ENCODE assay signal across 8 mouse cellular contexts in the genomic region with DNA sequence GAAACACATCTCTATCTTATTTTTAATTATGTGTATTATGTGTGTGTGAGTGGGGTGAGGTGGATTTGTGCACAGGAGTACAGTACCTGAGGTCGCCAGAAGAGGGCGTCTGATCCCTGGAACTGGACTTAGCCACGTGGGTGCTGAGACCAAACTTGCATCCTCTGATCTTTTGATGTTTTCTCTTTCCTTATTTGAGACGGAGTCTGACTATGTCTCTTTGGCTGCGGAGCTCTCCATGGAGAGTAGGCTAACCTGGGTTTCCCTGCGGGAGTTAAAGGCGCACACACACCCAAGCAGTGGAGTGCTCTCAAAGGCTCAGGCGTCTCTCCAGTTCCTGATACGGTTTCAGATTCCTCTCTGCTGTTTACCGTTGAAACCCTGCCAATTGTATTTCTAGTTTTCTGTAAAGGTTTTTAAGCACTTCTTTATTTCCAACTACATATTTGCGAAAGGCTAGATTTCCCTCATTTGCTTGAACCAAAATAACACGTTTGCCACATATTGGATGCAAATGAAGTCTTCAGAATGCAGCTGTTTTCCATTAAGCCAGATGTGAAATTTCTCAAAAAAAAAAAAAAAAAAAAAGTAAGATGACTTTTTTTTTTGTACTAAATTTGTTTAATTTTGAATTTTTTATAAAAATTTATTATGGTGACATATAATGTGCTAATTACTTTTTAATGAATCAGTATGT. TPM values are rescaled to one million over a fixed set of nuclear protein-coding genes. Genes with fewer than 3 reads are reported as not detected.
DNase-seq lines count a peak whose midpoint lies in the region; ATAC-seq and TF ChIP-seq lines count a peak whose summit lies in the region.

No protein-coding gene starts in this region.

- H3K4me2 ChIP-seq in hindbrain, embryonic 12.5 days (replicated peaks), result peak overlapping the region; percentile 33

- ATAC-seq in G1E (ENCODE audit: extremely low read depth, insufficient number of reproducible peaks, low FRiP score, poor library complexity, severe bottlenecking), result no peak
- ATAC-seq in hindbrain, embryonic 12.5 days (ENCODE audit: low FRiP score), result 0 out of 2 replicates have a peak, but pooled peaks have one; percentile 46

- 17% methylated on average over 12 of the region's 12 CpGs for WGBS in hindbrain, embryonic 12.5 days

- no peak overlapping the region for H3K4me3 ChIP-seq in G1E (ENCODE audit: low read depth, low read length)
- no peak overlapping the region for H3K4me3 ChIP-seq in hindbrain, embryonic 12.5 days

- no peak overlapping the region for H3K9ac ChIP-seq in hindbrain, embryonic 12.5 days

- no peaks in the 10 kb centered on the region for H3K27me3 ChIP-seq in G1E (ENCODE audit: insufficient read depth, low read length)
- H3K27me3 ChIP-seq in hindbrain, embryonic 12.5 days, result no peaks in the 10 kb centered on the region

- peak; percentile 62 for TF ChIP-seq CTCF in G1E (IDR thresholded peaks at IDR 0.05; ENCODE audit: low read depth, low read length)

- no peaks in the 10 kb centered on the region; the same call in 1 of the 2 replicates for H3K4me1 ChIP-seq in G1E (ENCODE audit: insufficient read depth, low read depth, low read length)
- no peaks in the 10 kb centered on the region for H3K4me1 ChIP-seq in hindbrain, embryonic 12.5 days

- no peaks in the 10 kb centered on the region for H3K36me3 ChIP-seq in G1E (replicated peaks)
- no peaks in the 10 kb centered on the region for H3K36me3 ChIP-seq in hindbrain, embryonic 12.5 days

- DNase-seq in G1E (ENCODE audit: low spot score), result no peak
- DNase-seq in cerebellum, adult 8-10 months, result peak; percentile 70
- DNase-seq in frontal cortex, postnatal 10 days (ENCODE audit: low spot score in 2 of 2), result peak; percentile 44 to 75
- DNase-seq in layer of hippocampus, postnatal 14 days (ENCODE audit: low spot score in 2 of 2), result peak; percentile 80 to 81
- DNase-seq in lung, postnatal 14 days, result peak; percentile 86
- peak; percentile 13 for DNase-seq in retina, adult 2 months (ENCODE audit: low read depth, low spot score)
- peak; percentile 86 for DNase-seq in thymus, postnatal 25 days

- no peak overlapping the region for H3K27ac ChIP-seq in hindbrain, embryonic 12.5 days

- 0 out of 2 replicates have a peak, but pooled peaks cover 3% of the 10 kb centered on the region for H3K9me3 ChIP-seq in G1E (replicated peaks)
- H3K9me3 ChIP-seq in hindbrain, embryonic 12.5 days (replicated peaks), result no peaks in the 10 kb centered on the region

RNA-seq across cellular contexts. Expression of gene Stam2, which starts 21.1 kb away (rescaled TPM):
- 23.0 and 28.9 TPM in 2 replicates for total RNA-seq in G1E (2014; fragmentation: Nextera tagmentation)
- total RNA-seq in G1E (2017), result 20.0 and 25.8 TPM in 2 replicates
- 6.2 and 9.3 TPM in 2 replicates for polyA plus RNA-seq in G1E (2012)
- 48.2 and 48.8 TPM in 2 replicates for polyA plus RNA-seq in hindbrain, embryonic 12.5 days (2016; fragmentation: Nextera tagmentation; extraction: Ambion mirVana)
- 10 to 100 TPM; 21.7 to 26.3 TPM for total RNA-seq in layer of hippocampus, postnatal 14 days (2021)
